Mouse (Mus musculus): ENCODE results near the gene Ppig.

- TF ChIP-seq CTCF (IDR thresholded peaks at IDR 0.05; ENCODE audit: control insufficient read depth, insufficient read depth, insufficient replicate concordance, low read depth, low read length) (no peak), POLR2A (IDR thresholded peaks at IDR 0.05; ENCODE audit: control insufficient read depth, low read depth, low read length) (no peak)
Observed at GRCm38 (mm10) chr2:69777985-69778835, 55.9 kb downstream of the Ppig start.

Data from testis, adult 2 months (tissue).